Mouse (Mus musculus) neural tube, embryonic 15.5 days (tissue): Measurements from ENCODE around the gene Tlx2. TPM values are rescaled to one million over a fixed set of nuclear protein-coding genes. Genes with fewer than 3 reads are reported as not detected.

Experiments used
- ATAC-seq: fragments of 200-750 bp; cut with Nextera tagmentation; 2 replicates; pipeline ENCODE4 v1.8.0; 2017; ENCODE audit warnings: mild to moderate bottlenecking, moderate TSS enrichment, moderate library complexity; ENCODE audit not compliant: low FRiP score
- H3K27ac ChIP-seq: fragments of 300-500 bp; sonication (generic); replicated peaks from 2 replicates; pipeline ENCODE4 v1.5.1; 2015; ENCODE audit warnings: mild to moderate bottlenecking, inconsistent platforms
- H3K27me3 ChIP-seq: fragments of 300-500 bp; sonication (generic); replicated peaks from 2 replicates; pipeline ENCODE4 v1.6.1; 2015; ENCODE audit warnings: inconsistent platforms
- H3K36me3 ChIP-seq: fragments of 300-500 bp; sonication (generic); 2 replicates; pipeline ENCODE4 v1.6.1; 2015; ENCODE audit warnings: inconsistent platforms
- H3K4me1 ChIP-seq: fragments of 300-500 bp; sonication (generic); 2 replicates; pipeline ENCODE4 v1.6.1; 2015; ENCODE audit warnings: inconsistent platforms
- H3K4me2 ChIP-seq: fragments of 300-500 bp; sonication (generic); 2 replicates; pipeline ENCODE4 v1.6.1; 2015; ENCODE audit warnings: inconsistent platforms, mild to moderate bottlenecking, moderate library complexity
- H3K4me3 ChIP-seq: fragments of 300-500 bp; sonication (generic); replicated peaks from 2 replicates; pipeline ENCODE4 v1.5.1; 2015; ENCODE audit warnings: mild to moderate bottlenecking, inconsistent platforms
- H3K9ac ChIP-seq: fragments of 300-500 bp; sonication (generic); replicated peaks from 2 replicates; pipeline ENCODE4 v1.6.1; 2015; ENCODE audit warnings: mild to moderate bottlenecking, inconsistent platforms
- H3K9me3 ChIP-seq: fragments of 300-500 bp; sonication (generic); replicated peaks from 2 replicates; pipeline ENCODE4 v1.6.1; 2016; ENCODE audit warnings: inconsistent platforms
- WGBS: fragments of 180-500 bp; shearing (Covaris S2); methylation state at CpG from one replicate; pipeline ENCODE4 v1.1.7; 2015; ENCODE audit warnings: mixed read lengths; 5-methylcytosine and 5-hydroxymethylcytosine counted together
- polyA plus RNA-seq: library from polyadenylated mRNA; unstranded; fragments of >200 nt; fragmentation: Nextera tagmentation; extraction: Ambion mirVana; gene quantifications from 2 replicates; pipeline ENCODE4 v1.2.1, GENCODE M21; 2015

Gene Tlx2
- 2.6 and 4.7 TPM in 2 replicates for polyA plus RNA-seq

DNA sequence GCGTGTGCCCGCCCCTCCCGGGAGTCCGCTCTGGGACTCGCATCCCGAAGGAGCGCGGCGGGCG lies at the start of gene Tlx2:
Gene Tlx2 (minus strand): TSS at position 47 of the 64 bp plus-strand sequence.
- Histone ChIP-seq H3K27me3 (peaks cover 93% of the 10 kb centered on the region), H3K9ac (no peak within 1 kb of the TSS), H3K36me3 (no peaks in the 10 kb centered on the region), H3K9me3 (no peaks in the 10 kb centered on the region), H3K4me2 (peak within 1 kb of the TSS; percentile 42), H3K4me3 (peak within 1 kb of the TSS; percentile 26), H3K27ac (no peak within 1 kb of the TSS), H3K4me1 (peaks cover 24% of the 10 kb centered on the region)
- 2% methylated on average over 10 of the region's 10 CpGs for WGBS
- no peak for ATAC-seq

DNA sequence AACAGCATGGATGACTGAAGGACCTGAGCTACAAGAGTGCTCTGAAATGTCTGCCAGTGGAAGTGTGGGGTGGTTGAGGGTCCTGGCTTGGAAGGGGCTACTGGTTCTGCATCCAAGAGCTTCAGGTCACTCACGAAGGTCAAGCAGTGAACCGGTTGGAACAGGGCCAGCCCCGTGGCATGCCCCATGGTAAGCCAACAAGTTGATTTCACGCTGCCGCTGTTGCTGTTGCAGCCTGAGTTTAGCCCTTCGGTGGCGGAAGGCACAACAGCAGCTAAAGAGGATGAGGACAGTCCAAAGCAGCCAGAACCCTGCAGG lies 49.6 kb upstream of the Tlx2 start:
- peak overlapping the region; percentile 97 for H3K4me2 ChIP-seq
- H3K36me3 ChIP-seq: peaks cover 30% of the 10 kb centered on the region
- peak overlapping the region; percentile 92; the same call in 1 of the 2 replicates for H3K9ac ChIP-seq
- 80% methylated on average over 7 of the region's 7 CpGs for WGBS
- no peaks in the 10 kb centered on the region for H3K9me3 ChIP-seq
- peak overlapping the region; percentile 83 for H3K4me3 ChIP-seq
- H3K27ac ChIP-seq: peak overlapping the region; percentile 97; the same call in 1 of the 2 replicates
- peaks cover 73% of the 10 kb centered on the region for H3K4me1 ChIP-seq
- no peak for ATAC-seq
- no peaks in the 10 kb centered on the region for H3K27me3 ChIP-seq

DNA sequence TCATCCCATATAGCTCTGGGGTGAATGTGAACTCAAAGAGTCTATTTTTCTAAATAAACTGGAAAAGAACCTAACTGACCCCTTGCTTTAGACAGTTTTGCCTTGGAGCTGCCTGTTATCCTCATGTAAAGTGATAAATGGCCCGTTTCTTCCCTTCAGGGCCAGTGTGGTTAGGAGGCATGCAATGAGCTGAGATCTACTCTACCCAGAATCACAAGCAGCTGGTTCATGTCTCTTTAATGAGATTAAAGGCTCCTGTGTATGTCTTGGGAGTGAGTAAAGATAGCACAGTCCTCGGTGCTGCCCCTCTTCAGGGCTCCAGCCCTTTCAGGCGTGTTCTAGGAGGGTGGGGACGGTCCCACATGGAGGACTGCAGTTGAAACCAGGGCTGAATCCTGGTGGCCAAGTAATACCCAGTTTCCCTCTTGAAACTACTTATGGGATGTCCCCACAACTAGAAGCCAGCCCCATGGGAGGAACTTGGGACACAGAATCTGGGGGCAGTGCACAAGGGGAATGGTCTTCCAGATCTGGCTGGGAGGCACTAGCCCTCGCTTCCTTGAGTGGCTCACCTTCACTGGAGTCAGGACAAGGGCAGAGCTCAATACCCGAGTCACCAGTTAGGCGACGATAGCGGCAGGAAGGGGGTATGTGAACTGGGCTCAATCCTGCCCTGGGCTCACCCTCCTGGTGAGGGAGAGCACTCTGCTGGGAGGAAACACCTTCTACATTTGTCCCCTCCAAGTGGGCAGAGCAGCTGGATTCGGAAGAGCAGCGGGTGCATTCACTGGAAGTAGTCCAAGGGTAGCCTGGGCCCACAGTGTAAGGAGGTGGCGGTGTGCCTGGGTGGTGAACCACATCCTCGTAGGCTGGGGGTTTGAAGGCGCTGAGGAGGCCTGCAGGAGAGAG lies 49.0 kb upstream of the Tlx2 start:
- Histone ChIP-seq H3K9ac (0 out of 2 replicates have a peak overlapping the region, but pooled peaks have one; percentile 92), H3K4me1 (peaks cover 73% of the 10 kb centered on the region), H3K27me3 (no peaks in the 10 kb centered on the region), H3K27ac (0 out of 2 replicates have a peak overlapping the region, but pooled peaks have one; percentile 28), H3K9me3 (no peaks in the 10 kb centered on the region), H3K4me2 (peak overlapping the region; percentile 97; the same call in 1 of the 2 replicates), H3K4me3 (0 out of 2 replicates have a peak overlapping the region, but pooled peaks have one; percentile 83), H3K36me3 (peaks cover 30% of the 10 kb centered on the region)
- no peak for ATAC-seq
- 86% methylated on average over 14 of the region's 14 CpGs for WGBS

DNA sequence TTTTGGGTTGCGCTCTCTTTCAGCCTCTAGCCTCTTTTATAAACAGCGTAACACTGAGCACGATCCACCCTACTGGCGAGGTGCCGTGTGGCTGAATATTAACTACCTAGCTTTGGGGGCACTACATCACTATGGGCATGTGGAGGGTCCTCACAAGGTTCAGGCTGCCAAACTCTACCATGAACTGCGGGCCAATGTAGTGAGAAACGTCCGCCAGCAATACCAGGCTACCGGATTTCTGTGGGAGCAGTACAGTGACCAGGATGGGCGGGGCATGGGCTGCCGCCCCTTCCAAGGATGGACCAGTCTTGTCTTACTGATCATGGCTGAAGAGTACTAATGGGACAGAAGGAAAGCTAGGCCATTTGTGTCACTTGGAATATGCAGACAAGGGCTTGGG lies 48.3 kb upstream of the Tlx2 start:
- 81% methylated on average over 11 of the region's 11 CpGs for WGBS
- H3K27ac ChIP-seq: 0 out of 2 replicates have a peak overlapping the region, but pooled peaks have one; percentile 3
- no peak overlapping the region for H3K4me3 ChIP-seq
- H3K27me3 ChIP-seq: no peaks in the 10 kb centered on the region
- ATAC-seq: no peak
- H3K36me3 ChIP-seq: peaks cover 30% of the 10 kb centered on the region
- no peak overlapping the region for H3K4me2 ChIP-seq
- peaks cover 67% of the 10 kb centered on the region for H3K4me1 ChIP-seq
- 0 out of 2 replicates have a peak overlapping the region, but pooled peaks have one; percentile 1 for H3K9ac ChIP-seq
- no peaks in the 10 kb centered on the region for H3K9me3 ChIP-seq

DNA sequence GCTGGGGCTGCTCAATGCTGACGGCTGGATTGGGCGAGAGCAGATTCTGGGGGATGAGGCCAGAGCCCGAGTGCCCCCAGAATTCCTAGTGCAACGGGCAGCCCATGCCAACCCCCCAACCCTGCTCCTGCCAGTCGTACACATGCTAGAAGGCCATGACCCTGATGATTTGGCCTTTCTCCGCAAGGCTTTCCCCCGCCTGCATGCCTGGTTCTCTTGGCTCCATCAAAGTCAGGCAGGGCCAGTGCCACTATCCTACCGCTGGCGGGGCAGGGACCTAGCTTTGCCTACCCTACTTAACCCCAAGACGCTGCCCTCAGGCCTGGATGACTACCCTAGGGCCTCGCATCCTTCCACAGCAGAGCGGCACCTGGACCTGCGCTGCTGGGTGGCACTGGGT lies 47.5 kb upstream of the Tlx2 start:
- Histone ChIP-seq H3K9ac (no peak overlapping the region; the same call in 1 of the 2 replicates), H3K36me3 (peaks cover 30% of the 10 kb centered on the region), H3K4me1 (peaks cover 60% of the 10 kb centered on the region), H3K27me3 (no peaks in the 10 kb centered on the region), H3K4me3 (no peak overlapping the region), H3K9me3 (no peaks in the 10 kb centered on the region), H3K4me2 (no peak overlapping the region), H3K27ac (no peak overlapping the region)
- 93% methylated on average over 13 of the region's 13 CpGs for WGBS
- ATAC-seq: no peak

DNA sequence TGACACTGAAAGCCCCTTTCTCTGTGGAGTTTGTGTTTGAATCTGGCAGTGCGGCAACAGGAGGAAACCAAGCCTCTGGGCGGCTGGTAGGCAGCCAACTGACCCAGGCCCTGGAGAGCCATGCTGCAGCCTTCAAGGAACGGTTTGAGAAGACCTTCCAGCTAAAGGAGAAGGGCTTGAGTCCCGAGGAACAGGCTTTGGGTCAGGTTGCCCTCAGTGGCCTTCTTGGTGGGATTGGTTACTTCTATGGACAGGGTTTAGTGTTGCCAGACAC lies 47.0 kb upstream of the Tlx2 start:
- Histone ChIP-seq H3K4me2 (peak overlapping the region; percentile 92; the same call in 1 of the 2 replicates), H3K9ac (no peak overlapping the region), H3K27me3 (no peaks in the 10 kb centered on the region), H3K27ac (no peak overlapping the region), H3K36me3 (peaks cover 30% of the 10 kb centered on the region), H3K4me1 (peaks cover 55% of the 10 kb centered on the region), H3K4me3 (no peak overlapping the region), H3K9me3 (no peaks in the 10 kb centered on the region)
- no peak for ATAC-seq
- 93% methylated on average over 4 of the region's 4 CpGs for WGBS

DNA sequence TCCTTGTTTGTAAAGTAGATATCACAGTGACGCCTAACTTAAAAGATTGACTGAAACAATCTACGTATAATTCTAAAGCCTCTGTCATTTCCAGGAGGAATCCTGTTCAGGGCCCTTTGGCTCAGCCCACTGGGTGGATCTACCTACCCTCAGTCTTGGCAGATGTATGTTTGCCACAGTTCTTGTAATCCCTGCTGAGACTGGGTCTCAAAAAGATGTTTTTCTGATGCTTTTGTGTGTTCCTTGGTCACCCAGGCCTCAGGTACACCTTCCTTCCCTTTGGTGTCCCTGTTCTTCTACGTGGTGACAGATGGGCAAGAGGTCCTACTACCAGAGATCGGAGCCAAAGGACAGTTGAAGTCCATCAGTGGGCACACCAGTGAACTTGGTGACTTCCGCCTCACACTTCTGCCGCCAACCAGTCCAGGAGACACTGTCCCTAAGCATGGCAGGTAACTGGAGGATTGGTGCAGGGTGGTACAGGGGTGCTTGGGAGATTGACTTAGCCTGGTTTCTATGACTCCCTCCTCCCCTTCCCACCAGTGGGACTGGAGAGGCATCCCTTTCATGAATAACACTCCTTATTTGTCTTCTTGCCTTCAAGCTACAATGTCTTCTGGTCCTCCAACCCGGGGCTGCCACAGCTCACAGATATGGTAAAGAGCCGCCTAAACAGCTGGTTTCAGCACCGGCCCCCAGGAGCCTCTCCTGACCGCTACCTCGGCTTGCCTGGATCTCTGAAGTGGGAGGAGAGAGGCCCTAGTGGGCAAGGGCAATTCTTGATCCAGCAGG lies 46.5 kb upstream of the Tlx2 start:
- peaks cover 52% of the 10 kb centered on the region for H3K4me1 ChIP-seq
- H3K9me3 ChIP-seq: no peaks in the 10 kb centered on the region
- H3K4me3 ChIP-seq: peak overlapping the region; percentile 88
- peak overlapping the region; percentile 92 for H3K4me2 ChIP-seq
- ATAC-seq: no peak
- H3K9ac ChIP-seq: peak overlapping the region; percentile 94
- H3K27ac ChIP-seq: peak overlapping the region; percentile 83; the same call in 1 of the 2 replicates
- WGBS: 82% methylated on average over 11 of the region's 11 CpGs
- no peaks in the 10 kb centered on the region for H3K27me3 ChIP-seq
- peaks cover 30% of the 10 kb centered on the region for H3K36me3 ChIP-seq

DNA sequence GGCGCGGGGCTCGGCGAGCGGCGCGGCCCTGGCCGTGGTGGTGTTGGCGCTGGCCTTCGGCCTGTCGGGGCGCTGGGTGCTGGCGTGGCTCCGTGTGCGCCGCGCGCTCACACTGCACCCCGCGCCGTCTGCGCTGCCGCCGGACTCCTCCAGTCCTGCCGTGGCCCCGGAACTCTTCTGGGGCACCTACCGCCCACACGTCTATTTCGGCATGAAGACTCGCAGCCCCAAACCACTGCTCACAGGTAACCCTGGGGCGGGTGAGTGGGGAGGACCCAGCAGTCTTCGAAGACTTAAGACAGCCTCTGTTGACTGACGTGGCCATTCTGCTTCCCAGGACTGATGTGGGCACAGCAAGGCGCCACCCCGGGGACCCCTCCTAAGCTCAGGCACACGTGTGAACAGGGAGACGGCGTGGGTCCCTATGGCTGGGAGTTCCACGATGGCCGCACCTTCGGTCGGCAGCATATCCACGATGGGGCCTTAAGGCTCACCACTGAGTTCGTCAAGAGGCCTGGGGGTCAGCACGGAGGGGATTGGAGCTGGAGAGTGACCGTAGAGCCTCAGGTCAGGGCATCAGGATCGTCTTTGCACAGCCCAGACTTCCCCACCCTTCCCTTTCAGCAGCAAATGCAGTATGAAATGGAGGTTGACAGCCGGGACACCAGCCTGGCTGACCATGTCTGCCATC lies 45.7 kb upstream of the Tlx2 start:
- H3K4me3 ChIP-seq: peak overlapping the region; percentile 88
- H3K4me1 ChIP-seq: peaks cover 52% of the 10 kb centered on the region
- H3K27me3 ChIP-seq: no peaks in the 10 kb centered on the region
- 2% methylated on average over 30 of the region's 48 CpGs for WGBS
- peak; percentile 56 for ATAC-seq
- H3K36me3 ChIP-seq: peaks cover 35% of the 10 kb centered on the region
- peak overlapping the region; percentile 92 for H3K4me2 ChIP-seq
- peak overlapping the region; percentile 83 for H3K27ac ChIP-seq
- H3K9ac ChIP-seq: peak overlapping the region; percentile 94
- no peaks in the 10 kb centered on the region for H3K9me3 ChIP-seq

DNA sequence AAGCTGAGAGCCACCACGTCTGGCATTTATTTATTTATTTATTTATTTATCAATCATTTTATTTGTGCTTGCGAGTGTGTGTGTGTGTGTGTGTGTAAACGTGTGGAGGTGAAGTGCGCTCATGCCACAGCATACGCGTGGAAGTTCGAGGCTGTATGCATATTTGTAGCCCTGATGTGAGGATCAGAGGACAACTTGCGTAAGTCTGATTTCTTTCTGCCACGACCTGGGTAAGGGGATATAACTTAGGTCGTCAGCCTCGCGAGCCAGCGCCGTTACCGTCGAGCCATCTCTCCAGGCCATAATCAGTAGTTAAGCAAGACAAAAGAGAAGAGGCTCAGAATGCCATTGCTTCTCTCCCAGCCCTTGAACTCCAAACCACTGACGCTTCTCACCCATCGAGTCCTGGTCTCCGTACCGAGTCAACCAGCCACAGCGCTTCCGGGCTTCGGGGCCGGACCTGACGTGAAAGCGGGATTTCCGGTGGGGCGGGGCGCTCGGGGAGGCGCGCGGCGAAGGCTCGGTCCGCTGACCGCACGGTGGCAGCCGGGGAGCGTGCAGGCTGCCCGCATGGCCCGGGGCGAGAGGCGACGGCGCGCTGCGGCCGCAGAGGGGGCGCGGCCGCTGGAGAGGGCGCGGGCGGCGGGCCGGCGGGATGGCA lies 45.0 kb upstream of the Tlx2 start, which contains the start of gene Mogs:
Gene Mogs (plus strand): TSS at position 486 of the 661 bp plus-strand sequence.
- WGBS: 2% methylated on average over 58 of the region's 58 CpGs
- peak; percentile 91 for ATAC-seq
- Histone ChIP-seq H3K27me3 (no peaks in the 10 kb centered on the region), H3K36me3 (peaks cover 35% of the 10 kb centered on the region), H3K4me2 (peak within 1 kb of the TSS; percentile 92), H3K27ac (peak within 1 kb of the TSS; percentile 83), H3K4me3 (peak within 1 kb of the TSS; percentile 88), H3K9me3 (no peaks in the 10 kb centered on the region), H3K9ac (peak within 1 kb of the TSS; percentile 94), H3K4me1 (peaks cover 49% of the 10 kb centered on the region)

DNA sequence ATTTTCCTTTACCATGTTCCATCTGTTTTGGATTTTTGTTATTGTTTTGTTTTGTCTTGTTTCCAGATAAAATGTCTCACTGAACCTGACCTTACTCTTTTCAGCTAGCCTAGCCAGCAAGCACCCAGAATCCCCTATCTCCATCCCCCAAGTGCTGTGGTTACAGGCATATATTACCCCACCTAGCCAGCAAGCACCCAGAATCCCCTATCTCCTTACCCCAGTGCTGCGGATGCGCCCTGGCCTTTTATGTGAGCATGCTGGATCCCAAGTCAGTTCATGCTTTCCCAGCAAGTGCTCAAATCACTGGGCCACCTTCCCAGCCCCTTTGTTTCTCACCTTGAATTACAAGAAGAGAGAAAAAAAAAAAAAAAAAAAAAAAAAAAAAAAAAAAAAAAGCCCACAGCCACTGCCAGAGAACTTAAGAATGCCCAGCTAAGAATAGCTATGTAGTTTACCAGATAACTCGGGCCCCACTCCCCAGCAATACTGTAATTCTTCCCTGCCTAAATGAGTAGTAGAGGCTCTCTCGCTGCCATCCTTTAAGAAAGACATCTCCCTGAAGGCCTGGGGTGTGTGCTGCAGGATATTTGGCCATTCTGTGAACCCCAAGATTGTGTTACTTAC lies 41.5 kb upstream of the Tlx2 start:
- no peak overlapping the region for H3K9ac ChIP-seq
- H3K9me3 ChIP-seq: no peaks in the 10 kb centered on the region
- ATAC-seq: no peak
- no peak overlapping the region for H3K27ac ChIP-seq
- no peaks in the 10 kb centered on the region for H3K27me3 ChIP-seq
- no peak overlapping the region for H3K4me2 ChIP-seq
- H3K4me3 ChIP-seq: no peak overlapping the region
- H3K36me3 ChIP-seq: peaks cover 13% of the 10 kb centered on the region
- 90% methylated on average over 4 of the region's 4 CpGs for WGBS
- H3K4me1 ChIP-seq: peaks cover 42% of the 10 kb centered on the region
